Mouse (Mus musculus): ENCODE measurements at regions not wholly inside any gene's neighbourhood (a gene's known extent, or its start where the extent isn't known, plus 50 kb on each side); places are given as distances from the start of the nearest gene placed in this dataset.

DNA sequence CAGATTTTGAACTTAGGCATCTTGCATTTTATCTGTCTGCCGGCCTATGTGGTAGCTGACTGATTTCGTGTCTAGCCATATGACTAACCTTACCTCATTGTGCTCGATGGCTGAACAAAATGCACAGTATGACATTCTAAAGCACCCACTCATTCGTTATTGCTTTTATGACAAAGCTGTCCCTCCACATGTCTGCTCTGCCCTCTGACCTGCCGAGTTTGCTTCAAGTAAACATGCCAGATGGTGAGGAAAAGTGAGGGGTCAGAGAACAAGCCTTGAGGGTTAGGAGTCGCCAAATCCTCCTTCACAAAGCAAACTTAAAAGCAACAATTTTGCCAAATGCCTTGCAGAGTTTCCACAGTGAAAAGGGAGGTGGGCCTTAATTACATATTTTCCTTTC lies 196.0 kb upstream of the Elavl2 start:
- Histone ChIP-seq H3K9ac (replicated peaks; ENCODE audit: low read length) (no peak overlapping the region), H3K4me3 (replicated peaks; ENCODE audit: low read depth, low read length) (no peak overlapping the region), H3K4me1 (ENCODE audit: control insufficient read depth, insufficient read depth, low read length) (no peaks in the 10 kb centered on the region), H3K27me3 (ENCODE audit: control insufficient read depth, insufficient read depth, low read length) (no peaks in the 10 kb centered on the region), H3K36me3 (ENCODE audit: control insufficient read depth, insufficient read depth, low read length) (no peaks in the 10 kb centered on the region), H3K9me3 (ENCODE audit: control insufficient read depth, low read length) (no peaks in the 10 kb centered on the region), H3K27ac (replicated peaks; ENCODE audit: low read depth, low read length) (no peak overlapping the region), H3K4me2 (ENCODE audit: low read length) (no peak overlapping the region)
- 74% methylated on average over 6 of the region's 6 CpGs for WGBS
- DNase-seq: no peak
- no peak for ATAC-seq (ENCODE audit: low FRiP score, low TSS enrichment)

DNA sequence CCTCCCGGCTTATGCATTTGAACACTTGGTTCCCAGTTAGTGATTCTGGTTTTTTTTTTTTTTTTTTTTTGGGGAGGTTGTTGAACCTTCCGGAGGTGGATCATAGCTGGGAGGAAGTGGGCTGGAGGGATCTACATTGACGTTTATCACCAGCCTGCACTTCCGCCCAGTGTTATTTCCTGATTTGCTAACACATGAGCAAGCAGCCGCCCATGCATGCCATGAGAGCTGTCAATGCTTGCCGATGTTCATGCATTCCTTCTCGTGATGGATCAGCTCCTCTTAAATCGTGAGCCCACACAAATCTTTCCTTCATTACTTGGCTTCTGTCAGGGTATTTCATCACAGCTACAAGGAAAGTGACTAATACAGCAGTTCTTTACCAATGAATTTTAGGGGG lies 195.2 kb upstream of the Elavl2 start:
- 62% methylated on average over 8 of the region's 8 CpGs for WGBS

DNA sequence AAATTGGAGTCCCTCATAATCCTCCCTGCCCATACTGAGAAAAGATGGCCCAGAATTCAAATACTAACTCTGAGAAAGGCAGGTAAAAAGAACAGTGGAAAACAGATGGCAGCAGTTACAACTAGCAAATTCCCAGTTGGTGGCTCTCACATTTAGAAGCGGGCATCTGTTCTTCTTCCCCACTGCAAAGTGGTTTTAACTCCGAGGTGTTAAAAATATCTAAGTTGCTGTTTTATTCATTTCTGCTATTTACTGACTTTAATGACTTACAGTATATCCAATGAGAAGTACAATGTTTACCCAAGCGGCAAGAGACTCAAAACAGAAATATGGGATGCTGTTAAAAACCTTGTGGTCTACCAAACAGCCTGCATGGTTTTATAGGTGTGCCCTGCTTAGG lies 189.2 kb upstream of the Elavl2 start:
- no peak for ATAC-seq (ENCODE audit: low FRiP score, low TSS enrichment)
- WGBS: 88% methylated on average over 3 of the region's 3 CpGs
- Histone ChIP-seq H3K9me3 (ENCODE audit: control insufficient read depth, low read length) (no peaks in the 10 kb centered on the region), H3K4me2 (ENCODE audit: low read length) (no peak overlapping the region), H3K27ac (replicated peaks; ENCODE audit: low read depth, low read length) (no peak overlapping the region), H3K9ac (replicated peaks; ENCODE audit: low read length) (no peak overlapping the region), H3K4me3 (replicated peaks; ENCODE audit: low read depth, low read length) (no peak overlapping the region), H3K36me3 (ENCODE audit: control insufficient read depth, insufficient read depth, low read length) (no peaks in the 10 kb centered on the region), H3K4me1 (ENCODE audit: control insufficient read depth, insufficient read depth, low read length) (no peaks in the 10 kb centered on the region), H3K27me3 (ENCODE audit: control insufficient read depth, insufficient read depth, low read length) (no peaks in the 10 kb centered on the region)
- no peak for DNase-seq

More for the DNA sequence above, 195.2 kb upstream of the Elavl2 start:
- Histone ChIP-seq H3K4me3 (replicated peaks; ENCODE audit: low read depth, low read length) (no peak overlapping the region), H3K4me2 (ENCODE audit: low read length) (no peak overlapping the region), H3K4me1 (ENCODE audit: control insufficient read depth, insufficient read depth, low read length) (no peaks in the 10 kb centered on the region), H3K9me3 (ENCODE audit: control insufficient read depth, low read length) (no peaks in the 10 kb centered on the region), H3K27ac (replicated peaks; ENCODE audit: low read depth, low read length) (no peak overlapping the region), H3K36me3 (ENCODE audit: control insufficient read depth, insufficient read depth, low read length) (no peaks in the 10 kb centered on the region), H3K9ac (replicated peaks; ENCODE audit: low read length) (no peak overlapping the region), H3K27me3 (ENCODE audit: control insufficient read depth, insufficient read depth, low read length) (no peaks in the 10 kb centered on the region)
- ATAC-seq (ENCODE audit: low FRiP score, low TSS enrichment): no peak
- DNase-seq: no peak

DNA sequence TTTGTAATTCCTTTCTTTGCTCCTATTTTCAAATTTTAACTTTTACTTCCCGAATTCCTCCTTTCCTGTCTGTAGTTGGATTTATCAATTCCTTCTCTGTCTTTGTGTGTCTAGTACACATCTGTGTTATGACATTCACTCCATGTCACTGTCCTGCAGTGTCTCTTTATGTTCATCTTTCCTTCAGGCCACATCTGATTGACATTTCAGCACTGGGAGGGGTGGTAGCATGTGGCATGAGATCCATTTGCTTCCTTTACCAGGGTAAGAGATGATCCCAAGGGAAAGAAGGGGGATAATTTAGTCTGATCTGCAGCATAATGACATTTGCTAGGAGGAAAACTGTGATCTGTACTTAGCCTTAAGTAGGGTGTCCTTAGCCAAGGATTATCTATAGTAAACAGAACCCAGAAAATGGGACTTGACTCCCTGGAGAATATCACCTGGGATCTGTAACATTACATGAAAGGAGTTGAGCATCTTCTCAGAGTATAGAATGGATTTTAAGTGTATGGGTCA lies 187.0 kb upstream of the Elavl2 start:
- H3K9me3 ChIP-seq (ENCODE audit: control insufficient read depth, low read length): no peaks in the 10 kb centered on the region
- no peak overlapping the region for H3K4me3 ChIP-seq (replicated peaks; ENCODE audit: low read depth, low read length)
- no peaks in the 10 kb centered on the region for H3K4me1 ChIP-seq (ENCODE audit: control insufficient read depth, insufficient read depth, low read length)
- ATAC-seq (ENCODE audit: low FRiP score, low TSS enrichment) (peak; percentile 53; the same call in 1 of the 2 replicates), DNase-seq (no peak)
- H3K9ac ChIP-seq (replicated peaks; ENCODE audit: low read length): no peak overlapping the region
- no peak overlapping the region for H3K27ac ChIP-seq (replicated peaks; ENCODE audit: low read depth, low read length)
- H3K36me3 ChIP-seq (ENCODE audit: control insufficient read depth, insufficient read depth, low read length): no peaks in the 10 kb centered on the region
- H3K27me3 ChIP-seq (ENCODE audit: control insufficient read depth, insufficient read depth, low read length): no peaks in the 10 kb centered on the region
- no peak overlapping the region for H3K4me2 ChIP-seq (ENCODE audit: low read length)
- 75% methylated on average over 1 of the region's 1 CpGs for WGBS

DNA sequence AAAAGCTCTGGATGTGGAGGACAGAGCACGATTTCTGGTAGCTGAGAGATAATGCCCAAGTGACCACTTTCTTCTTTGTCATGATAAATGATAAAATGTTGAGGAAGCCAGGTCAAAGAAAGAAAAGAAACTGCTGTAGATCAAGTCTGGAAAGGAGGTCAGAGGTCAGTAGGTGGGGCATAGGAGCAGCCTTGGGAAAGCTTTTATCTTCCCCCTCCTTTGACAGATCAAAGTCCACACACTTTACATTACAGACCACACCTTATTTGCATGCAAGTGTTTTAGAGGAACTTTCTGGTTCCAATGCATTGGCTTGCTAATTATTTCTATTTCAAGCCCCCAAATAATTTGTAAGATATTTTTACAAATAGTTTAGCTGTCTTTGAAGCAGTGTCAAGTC lies 182.4 kb upstream of the Elavl2 start:
- Histone ChIP-seq H3K4me1 (ENCODE audit: control insufficient read depth, insufficient read depth, low read length) (no peaks in the 10 kb centered on the region), H3K27ac (replicated peaks; ENCODE audit: low read depth, low read length) (no peak overlapping the region), H3K4me3 (replicated peaks; ENCODE audit: low read depth, low read length) (no peak overlapping the region), H3K36me3 (ENCODE audit: control insufficient read depth, insufficient read depth, low read length) (no peaks in the 10 kb centered on the region), H3K4me2 (ENCODE audit: low read length) (no peak overlapping the region), H3K9me3 (ENCODE audit: control insufficient read depth, low read length) (no peaks in the 10 kb centered on the region), H3K9ac (replicated peaks; ENCODE audit: low read length) (no peak overlapping the region), H3K27me3 (ENCODE audit: control insufficient read depth, insufficient read depth, low read length) (no peaks in the 10 kb centered on the region)
- 71% methylated on average over 1 of the region's 1 CpGs for WGBS
- no peak for ATAC-seq (ENCODE audit: low FRiP score, low TSS enrichment)
- no peak for DNase-seq

DNA sequence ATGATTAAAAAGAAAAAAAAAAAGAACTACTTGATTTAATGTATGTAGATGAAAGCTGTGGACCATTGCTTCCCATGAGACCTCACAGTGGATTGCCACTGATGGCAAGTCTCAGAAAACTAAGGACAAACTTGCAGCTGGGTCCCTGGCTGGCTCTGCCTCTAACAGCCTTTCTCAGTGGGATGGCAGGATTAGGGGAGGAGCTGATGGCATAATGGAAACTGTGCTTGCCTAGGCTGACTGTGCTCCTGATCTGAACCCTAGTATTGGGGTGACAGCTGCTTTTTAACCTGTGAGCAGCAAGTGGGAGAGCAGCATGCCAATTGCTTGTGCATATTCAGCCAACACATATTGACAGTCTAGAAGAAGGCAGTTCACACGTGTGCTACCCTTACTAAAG lies 156.9 kb upstream of the Elavl2 start:
- Histone ChIP-seq H3K9me3 (ENCODE audit: control insufficient read depth, low read length) (no peaks in the 10 kb centered on the region), H3K27ac (replicated peaks; ENCODE audit: low read depth, low read length) (no peak overlapping the region), H3K4me1 (ENCODE audit: control insufficient read depth, insufficient read depth, low read length) (no peaks in the 10 kb centered on the region), H3K9ac (replicated peaks; ENCODE audit: low read length) (no peak overlapping the region), H3K27me3 (ENCODE audit: control insufficient read depth, insufficient read depth, low read length) (no peaks in the 10 kb centered on the region), H3K4me2 (ENCODE audit: low read length) (no peak overlapping the region), H3K4me3 (replicated peaks; ENCODE audit: low read depth, low read length) (no peak overlapping the region), H3K36me3 (ENCODE audit: control insufficient read depth, insufficient read depth, low read length) (no peaks in the 10 kb centered on the region)
- ATAC-seq (ENCODE audit: low FRiP score, low TSS enrichment): peak; percentile 50; the same call in 1 of the 2 replicates
- 15% methylated on average over 1 of the region's 1 CpGs for WGBS
- peak; percentile 25 for DNase-seq

DNA sequence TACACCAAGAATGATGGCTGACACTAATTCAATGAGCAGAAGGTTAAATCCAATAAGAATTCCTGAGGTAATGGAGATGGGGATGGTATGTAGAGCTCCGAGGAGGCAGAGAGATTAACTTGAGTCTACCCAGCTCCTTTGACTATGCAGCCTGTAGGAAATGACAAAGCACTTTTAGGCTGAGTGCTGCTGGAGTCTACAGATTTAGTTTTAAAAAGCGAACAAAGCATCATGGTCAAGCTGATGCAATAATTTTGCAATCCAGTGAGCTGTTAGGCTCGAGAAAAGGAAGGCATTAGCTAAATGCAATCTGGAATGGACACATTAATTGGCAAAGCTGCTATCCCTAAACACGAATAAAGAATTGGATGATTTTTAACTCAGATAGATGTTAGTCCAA lies 156.4 kb upstream of the Elavl2 start:
- Histone ChIP-seq H3K4me1 (ENCODE audit: control insufficient read depth, insufficient read depth, low read length) (no peaks in the 10 kb centered on the region), H3K4me3 (replicated peaks; ENCODE audit: low read depth, low read length) (no peak overlapping the region), H3K4me2 (ENCODE audit: low read length) (no peak overlapping the region), H3K36me3 (ENCODE audit: control insufficient read depth, insufficient read depth, low read length) (no peaks in the 10 kb centered on the region), H3K27ac (replicated peaks; ENCODE audit: low read depth, low read length) (no peak overlapping the region), H3K9me3 (ENCODE audit: control insufficient read depth, low read length) (no peaks in the 10 kb centered on the region), H3K27me3 (ENCODE audit: control insufficient read depth, insufficient read depth, low read length) (no peaks in the 10 kb centered on the region), H3K9ac (replicated peaks; ENCODE audit: low read length) (no peak overlapping the region)
- no peak for ATAC-seq (ENCODE audit: low FRiP score, low TSS enrichment)
- 46% methylated on average over 4 of the region's 4 CpGs for WGBS
- peak; percentile 2 for DNase-seq

DNA sequence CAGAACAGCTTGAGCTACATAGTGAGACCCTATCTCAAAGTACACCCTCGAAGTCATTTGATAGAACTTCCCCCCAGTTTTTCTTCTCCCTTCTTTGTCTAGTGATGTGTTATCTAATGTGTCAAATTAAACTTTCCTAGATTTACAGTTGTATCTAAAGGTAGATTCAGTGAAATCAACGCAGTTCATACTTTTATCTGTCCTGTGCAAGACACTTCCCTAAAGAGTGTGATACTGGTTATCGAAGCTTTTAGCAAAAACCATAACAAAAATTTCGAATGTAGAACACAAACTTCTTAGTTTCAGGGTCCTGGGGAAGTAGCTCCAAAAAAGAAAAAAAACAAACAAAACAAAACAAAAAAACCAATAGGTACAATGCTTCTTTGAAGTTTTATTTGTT lies 123.8 kb upstream of the Elavl2 start:
- no peak overlapping the region for H3K27ac ChIP-seq (replicated peaks; ENCODE audit: low read depth, low read length)
- H3K36me3 ChIP-seq (ENCODE audit: control insufficient read depth, insufficient read depth, low read length): no peaks in the 10 kb centered on the region
- H3K27me3 ChIP-seq (ENCODE audit: control insufficient read depth, insufficient read depth, low read length): no peaks in the 10 kb centered on the region
- no peak overlapping the region for H3K4me3 ChIP-seq (replicated peaks; ENCODE audit: low read depth, low read length)
- no peaks in the 10 kb centered on the region for H3K9me3 ChIP-seq (ENCODE audit: control insufficient read depth, low read length)
- no peak for ATAC-seq (ENCODE audit: low FRiP score, low TSS enrichment)
- no peak for DNase-seq
- H3K4me2 ChIP-seq (ENCODE audit: low read length): no peak overlapping the region
- no peak overlapping the region for H3K9ac ChIP-seq (replicated peaks; ENCODE audit: low read length)
- no peaks in the 10 kb centered on the region for H3K4me1 ChIP-seq (ENCODE audit: control insufficient read depth, insufficient read depth, low read length)
- 88% methylated on average over 4 of the region's 4 CpGs for WGBS

DNA sequence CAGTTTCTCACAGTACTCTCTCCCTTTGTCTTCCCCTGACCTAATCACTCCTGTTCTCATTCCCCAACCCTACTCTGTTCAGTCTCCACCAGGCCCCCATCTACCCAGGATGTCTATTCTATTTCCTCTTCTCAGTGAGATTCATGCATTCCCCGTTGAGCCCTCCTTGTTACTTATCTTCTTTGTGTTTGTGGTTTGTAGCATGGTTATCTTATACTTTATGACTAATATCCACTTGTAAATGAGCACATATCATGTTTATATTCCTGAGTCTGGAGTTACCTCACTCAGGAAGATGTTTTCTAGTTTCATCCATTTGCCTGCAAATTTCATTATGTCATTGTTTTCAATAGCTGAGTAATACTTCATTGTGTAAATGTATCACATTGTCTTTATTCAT lies 111.0 kb upstream of the Elavl2 start:
- Histone ChIP-seq H3K9ac (replicated peaks; ENCODE audit: low read length) (no peak overlapping the region), H3K4me1 (ENCODE audit: control insufficient read depth, insufficient read depth, low read length) (no peaks in the 10 kb centered on the region), H3K9me3 (ENCODE audit: control insufficient read depth, low read length) (no peaks in the 10 kb centered on the region), H3K4me3 (replicated peaks; ENCODE audit: low read depth, low read length) (no peak overlapping the region), H3K27ac (replicated peaks; ENCODE audit: low read depth, low read length) (no peak overlapping the region), H3K27me3 (ENCODE audit: control insufficient read depth, insufficient read depth, low read length) (no peaks in the 10 kb centered on the region), H3K4me2 (ENCODE audit: low read length) (no peak overlapping the region), H3K36me3 (ENCODE audit: control insufficient read depth, insufficient read depth, low read length) (no peaks in the 10 kb centered on the region)
- ATAC-seq (ENCODE audit: low FRiP score, low TSS enrichment): no peak
- DNase-seq: no peak
- 88% methylated on average over 1 of the region's 1 CpGs for WGBS

Measured in midbrain, embryonic 14.5 days (tissue).